Mouse (Mus musculus) thymus, postnatal 14 days (tissue): ENCODE measurements around the gene Krtdap.
"Not testable (repeated sequence)": the region's sequence is repeated elsewhere in the genome, so short reads cannot be mapped to it uniquely, and the experiment has no call there.

Source experiments
- DNase-seq: peaks from one replicate; pipeline ENCODE4 v3.0.0; 2021

Krtdap gene

DNA sequence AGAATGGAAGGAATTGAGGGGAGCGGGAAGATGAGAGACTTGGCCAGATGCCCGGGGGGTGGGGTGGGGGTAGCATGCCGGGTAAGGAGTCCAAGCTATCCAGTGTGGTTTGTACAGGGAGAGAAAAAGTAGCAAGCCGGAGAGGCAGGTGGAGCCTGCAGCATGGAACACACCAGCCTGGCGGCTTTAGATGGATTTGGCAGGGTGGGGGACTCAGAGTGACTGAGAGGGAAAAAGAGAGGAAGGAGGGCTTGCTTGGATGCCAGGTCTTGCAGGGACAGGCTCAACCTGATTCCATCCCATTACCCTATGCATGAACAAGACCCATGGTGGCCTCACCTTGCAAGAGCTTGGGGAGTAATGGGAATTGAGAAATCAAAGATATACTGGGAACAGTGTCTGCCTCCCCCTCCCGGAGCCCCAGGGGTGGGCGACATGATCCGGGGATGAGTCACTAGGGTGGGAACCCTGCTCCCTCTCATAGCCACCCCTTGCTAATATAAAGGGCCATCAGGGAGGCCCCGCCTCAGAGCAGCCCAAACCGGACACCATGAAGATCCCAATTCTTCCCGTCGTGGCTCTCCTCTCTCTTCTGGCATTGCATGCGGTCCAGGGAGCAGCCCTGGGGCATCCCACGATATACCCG, at the start of gene Krtdap:
TSS of gene Krtdap (plus strand) at position 520 of the 646 bp plus-strand sequence.
- no peak for DNase-seq

DNA sequence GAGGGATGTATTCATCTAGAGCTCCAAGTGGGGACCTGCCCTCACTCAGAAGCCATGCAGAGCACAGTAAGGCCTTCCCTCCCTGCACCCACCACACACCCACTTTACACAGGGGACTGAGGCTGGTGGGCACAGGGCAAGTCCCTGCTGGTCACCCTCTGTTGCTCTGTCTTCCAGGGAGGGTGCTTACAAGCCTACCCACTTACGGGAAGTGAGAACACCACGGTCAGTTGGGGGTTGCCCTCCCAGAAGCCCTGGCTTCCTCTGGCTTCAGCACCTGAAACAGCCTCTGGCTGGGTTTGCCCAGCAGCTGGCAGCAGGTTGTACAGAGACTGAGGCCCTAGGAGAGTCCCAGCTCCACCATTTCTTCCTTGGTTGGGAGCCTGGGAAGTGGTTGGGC, 45.1 kb upstream of the Krtdap start:
- not testable (repeated sequence) for DNase-seq

- not testable (repeated sequence) for DNase-seq
These were observed 44.1 kb upstream of the Krtdap start, which contains the start of gene Gapdhs for GRCm38 (mm10) chr7:30743617-30744016. Gene Gapdhs (minus strand): TSS chr7:30743681.

DNA sequence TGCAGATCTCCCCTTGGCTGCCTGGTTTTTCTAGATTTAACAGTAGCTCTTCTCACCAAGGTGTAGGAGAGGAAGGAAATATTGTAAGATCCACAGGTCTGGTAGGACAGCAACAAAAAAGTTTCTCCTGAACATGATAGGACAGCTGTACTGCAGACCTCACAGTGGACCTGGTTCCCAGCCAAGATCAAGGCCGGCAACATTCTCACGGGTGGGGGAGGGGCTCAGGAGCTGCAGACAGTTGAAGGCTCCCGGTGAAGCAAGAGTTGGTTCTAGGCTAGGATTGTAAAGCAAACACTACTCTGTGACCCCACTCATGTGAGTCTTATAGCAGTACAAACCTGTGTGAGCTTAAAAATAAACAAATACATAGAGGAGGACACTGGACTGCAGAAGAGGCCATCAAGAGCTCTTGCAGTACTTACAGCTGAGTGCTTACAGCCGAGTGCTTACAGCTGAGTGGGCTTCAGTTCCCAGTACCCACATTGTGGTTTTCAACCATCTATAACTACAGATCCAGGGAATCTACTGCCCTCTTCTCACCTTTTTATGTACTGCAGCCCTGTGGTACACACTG, 43.6 kb upstream of the Krtdap start:
- DNase-seq = no peak

DNA sequence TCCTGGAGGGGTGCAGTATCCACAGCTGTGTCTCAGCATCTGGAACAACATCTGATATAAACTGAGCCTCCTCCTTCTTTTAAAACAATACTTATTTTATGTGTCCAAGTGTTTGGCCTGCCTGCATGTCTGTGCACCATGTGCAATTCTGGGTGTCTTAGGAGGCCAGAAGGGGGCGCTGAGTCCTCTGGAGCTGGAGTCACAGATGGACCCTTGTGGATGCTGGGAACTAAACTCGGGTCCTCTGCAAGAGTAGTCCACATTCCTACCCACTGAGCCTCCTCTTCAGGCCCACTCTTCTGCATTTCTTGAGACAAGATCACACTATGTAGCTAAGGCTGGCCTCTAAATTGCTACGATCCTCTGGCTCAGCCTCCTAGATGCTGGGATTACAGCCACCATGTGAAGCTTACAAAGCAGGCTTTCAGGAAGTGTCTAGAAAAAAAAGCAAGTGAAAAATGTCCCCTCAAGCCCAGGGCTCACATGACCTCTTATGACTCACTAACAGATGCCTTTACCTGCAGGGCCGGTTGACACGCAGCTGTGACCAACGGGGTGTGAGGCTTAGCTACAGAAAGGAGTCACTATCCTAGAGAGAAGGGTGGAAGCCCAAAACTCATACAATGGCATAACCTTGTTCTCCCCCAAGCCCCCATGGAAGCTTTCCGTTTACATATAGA, 40.0 kb upstream of the Krtdap start:
- no peak for DNase-seq

DNA sequence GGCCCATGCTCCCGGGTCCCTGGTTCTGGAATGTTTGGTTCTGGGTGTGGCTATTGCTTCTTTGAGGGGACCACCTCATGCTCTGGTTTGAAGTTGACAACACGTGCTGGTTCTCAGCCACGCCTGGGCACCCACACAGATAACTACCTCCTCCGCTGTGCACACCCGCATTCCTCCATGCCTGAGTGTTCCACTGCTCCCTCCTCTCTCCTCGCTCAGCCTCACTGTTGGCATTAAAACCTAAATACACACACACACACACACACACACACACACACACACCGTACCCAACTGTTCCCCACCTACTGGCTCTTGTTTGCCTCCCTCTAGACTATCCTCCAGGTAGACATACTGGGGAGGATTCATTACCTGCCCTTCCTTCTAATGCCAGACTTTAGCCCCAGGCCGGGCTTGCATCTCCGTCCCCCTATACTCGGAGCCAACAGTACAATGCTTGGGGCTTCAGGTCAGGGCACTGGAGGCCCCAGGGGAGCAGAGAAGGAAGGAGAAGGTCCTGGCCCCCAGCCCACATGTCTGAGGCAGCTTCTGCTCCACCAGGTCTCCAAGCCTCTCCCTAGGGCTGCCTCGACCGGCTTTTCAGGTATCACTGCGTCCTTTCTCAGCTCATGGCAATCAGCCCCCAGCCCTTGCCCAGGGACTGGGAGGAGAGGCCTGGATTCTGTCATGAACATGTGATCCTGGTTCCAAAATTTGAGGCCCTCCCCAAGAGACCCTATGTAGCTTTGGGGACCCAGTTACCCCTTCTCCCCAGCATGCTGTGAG, 37.7 kb upstream of the Krtdap start:
- DNase-seq = no peak

- DNase-seq = no peak
These were observed 36.5 kb upstream of the Krtdap start, which contains the start of gene Sbsn for GRCm38 (mm10) chr7:30751086-30751669. Gene Sbsn (plus strand): TSS chr7:30751471.

- DNase-seq = no peak
These were observed 30.7 kb upstream of the Krtdap start for GRCm38 (mm10) chr7:30757001-30757400.

- peak; percentile 35 for DNase-seq
These were observed 28.8 kb upstream of the Krtdap start for GRCm38 (mm10) chr7:30758853-30759252.

- DNase-seq = no peak
These were observed 25.8 kb upstream of the Krtdap start for GRCm38 (mm10) chr7:30761769-30762352.

- DNase-seq = no peak
These were observed 24.2 kb upstream of the Krtdap start, which contains the start of gene Dmkn for GRCm38 (mm10) chr7:30763456-30763855. Gene Dmkn (plus strand): TSS chr7:30763756.

GRCm38 (mm10) chr7:30765173-30765572, 22.5 kb upstream of the Krtdap start:
- no peak for DNase-seq

DNA sequence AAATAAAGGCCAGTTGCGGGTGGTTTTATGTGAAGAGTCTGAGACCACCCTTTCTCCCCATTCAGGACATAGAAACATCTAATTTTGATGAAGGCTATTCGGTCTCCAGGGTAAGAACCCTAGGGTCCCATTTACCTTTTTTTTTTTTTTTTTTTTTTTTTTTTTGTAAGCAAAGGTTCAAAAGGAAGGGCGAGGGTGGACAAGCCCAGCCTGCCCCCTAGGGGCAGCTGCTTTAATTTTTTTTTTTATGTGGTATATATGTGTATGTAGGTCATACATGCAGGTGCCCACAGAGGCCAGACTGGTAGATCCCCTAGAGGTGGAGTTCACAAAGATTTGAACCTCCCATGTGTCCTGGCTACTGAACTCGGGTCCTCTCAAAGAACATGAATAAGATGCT, 21.3 kb upstream of the Krtdap start:
- DNase-seq = no peak

- no peak for DNase-seq
These were observed 18.5 kb upstream of the Krtdap start for GRCm38 (mm10) chr7:30769236-30769635.

- DNase-seq = no peak
These were observed 11.6 kb upstream of the Krtdap start for GRCm38 (mm10) chr7:30776104-30776503.

GRCm38 (mm10) chr7:30777081-30777579, 10.6 kb upstream of the Krtdap start:
- DNase-seq = no peak

GRCm38 (mm10) chr7:30777911-30778310, 9.8 kb upstream of the Krtdap start:
- DNase-seq = no peak

DNA sequence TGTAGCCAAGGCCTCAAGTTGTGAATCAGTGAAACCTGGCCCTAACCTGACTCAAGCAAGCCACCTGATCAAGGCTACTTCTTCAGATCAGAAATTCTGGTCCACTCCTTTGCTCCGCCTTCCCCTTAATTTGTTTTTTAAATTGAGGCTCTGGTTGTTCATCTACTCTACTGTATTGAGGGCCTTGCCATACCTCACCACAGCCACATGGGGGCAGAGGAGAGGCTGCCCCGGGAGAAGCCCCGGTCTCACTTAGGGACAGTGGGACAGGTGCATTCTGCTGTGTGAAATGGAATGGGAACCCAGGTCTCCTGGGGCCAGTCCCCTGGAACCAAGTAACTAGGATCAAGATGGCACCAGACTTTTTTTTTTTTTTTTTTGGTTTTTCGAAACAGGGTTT, 5.9 kb upstream of the Krtdap start:
- DNase-seq = peak; percentile 35

DNA sequence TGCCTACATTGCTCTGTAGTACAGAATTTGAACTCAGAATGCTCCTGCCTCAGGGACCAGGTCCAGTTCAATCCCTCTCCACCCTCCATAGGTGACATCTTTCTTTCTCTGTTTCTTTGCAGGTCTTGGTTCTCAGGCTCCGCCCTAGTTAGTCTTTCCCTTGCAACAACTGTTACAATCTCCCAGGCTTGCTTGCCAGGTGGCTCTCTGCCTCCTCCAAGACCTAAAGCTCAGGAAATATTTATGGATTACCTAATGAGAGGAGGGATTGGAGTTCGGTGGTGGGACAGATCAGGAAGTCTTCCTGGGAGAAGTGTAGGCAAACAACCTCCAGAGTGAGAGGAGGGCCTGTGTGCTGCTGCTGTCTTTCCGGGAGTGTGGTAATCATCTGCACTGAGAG, 5.0 kb upstream of the Krtdap start:
- DNase-seq = no peak

DNA sequence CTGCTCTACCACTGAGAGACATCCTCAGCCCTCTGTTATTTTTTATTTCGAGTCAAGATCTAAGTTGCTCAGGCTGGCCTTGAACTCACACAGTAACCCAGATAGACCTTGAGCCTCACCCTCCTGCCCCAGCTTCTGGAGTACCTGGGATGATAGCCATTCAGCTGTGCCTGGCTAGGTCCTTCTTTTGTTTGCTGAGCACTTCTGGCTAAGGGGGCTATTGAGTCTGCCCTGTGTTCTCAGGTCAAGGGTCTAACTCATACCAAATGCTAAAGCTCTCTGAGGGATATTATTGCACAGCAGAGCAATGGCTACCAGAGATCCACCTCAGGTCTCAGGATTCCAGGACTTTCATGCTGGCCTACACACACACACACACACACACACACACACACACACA, 2.5 kb upstream of the Krtdap start:
- DNase-seq = no peak

GRCm38 (mm10) chr7:30785721-30786546, 1.8 kb upstream of the Krtdap start:
- no peak for DNase-seq
